Mouse (Mus musculus) midbrain, embryonic 12.5 days (tissue): ENCODE results near the gene Tnfrsf18. TPM values are rescaled to one million over a fixed set of nuclear protein-coding genes. Genes with fewer than 3 reads are reported as not detected.

ENCODE experiments used
- ATAC-seq: fragments of 200-750 bp; cut with Nextera tagmentation; 2 replicates; pipeline ENCODE4 v1.8.0; 2017; ENCODE audit warnings: low read depth, moderate TSS enrichment, moderate library complexity; ENCODE audit not compliant: low FRiP score
- H3K27ac ChIP-seq: fragments of 300-500 bp; sonication (generic); replicated peaks from 2 replicates; pipeline ENCODE4 v1.5.1; 2016; ENCODE audit warnings: mild to moderate bottlenecking
- H3K27me3 ChIP-seq: fragments of 300-500 bp; sonication (generic); 2 replicates; pipeline ENCODE4 v1.6.1; 2016; ENCODE audit warnings: mild to moderate bottlenecking
- H3K36me3 ChIP-seq: fragments of 300-500 bp; sonication (generic); 2 replicates; pipeline ENCODE4 v1.6.1; 2016
- H3K4me1 ChIP-seq: fragments of 300-500 bp; sonication (generic); 2 replicates; pipeline ENCODE4 v1.6.1; 2016
- H3K4me2 ChIP-seq: fragments of 300-500 bp; sonication (generic); replicated peaks from 2 replicates; pipeline ENCODE4 v1.6.1; 2016; ENCODE audit warnings: mild to moderate bottlenecking, moderate library complexity
- H3K4me3 ChIP-seq: fragments of 300-500 bp; sonication (generic); 2 replicates; pipeline ENCODE4 v1.5.1; 2016; ENCODE audit warnings: mild to moderate bottlenecking
- H3K9ac ChIP-seq: fragments of 300-500 bp; sonication (generic); replicated peaks from 2 replicates; pipeline ENCODE4 v1.6.1; 2016; ENCODE audit warnings: mild to moderate bottlenecking, moderate library complexity
- H3K9me3 ChIP-seq: fragments of 300-500 bp; sonication (generic); 2 replicates; pipeline ENCODE4 v1.6.1; 2016; ENCODE audit warnings: mild to moderate bottlenecking
- WGBS: fragments of 180-500 bp; shearing (Covaris S2); methylation state at CpG from one replicate; pipeline ENCODE4 v1.1.7; 2016; 5-methylcytosine and 5-hydroxymethylcytosine counted together
- polyA plus RNA-seq: library from polyadenylated mRNA; unstranded; fragments of >200 nt; fragmentation: Nextera tagmentation; extraction: Ambion mirVana; gene quantifications from 2 replicates; pipeline ENCODE4 v1.2.1, GENCODE M21; 2016

Tnfrsf18 gene
- polyA plus RNA-seq, 1 experiment from 2014 or later: 2.4 TPM

GRCm38 (mm10) chr4:156063861-156064509 is 38.0 kb downstream of the Tnfrsf18 start:
- 4% methylated on average over 4 of the region's 4 CpGs for WGBS
- Histone ChIP-seq H3K36me3 (no peaks in the 10 kb centered on the region), H3K4me1 (peaks cover 10% of the 10 kb centered on the region), H3K27ac (peak overlapping the region; percentile 60), H3K27me3 (0 out of 2 replicates have a peak, but pooled peaks cover 3% of the 10 kb centered on the region), H3K4me2 (no peak overlapping the region), H3K9ac (no peak overlapping the region), H3K4me3 (no peak overlapping the region), H3K9me3 (no peaks in the 10 kb centered on the region)
- no peak for ATAC-seq

- Histone ChIP-seq H3K4me3 (no peak overlapping the region), H3K27me3 (0 out of 2 replicates have a peak, but pooled peaks cover 3% of the 10 kb centered on the region), H3K36me3 (no peaks in the 10 kb centered on the region), H3K4me2 (no peak overlapping the region), H3K9ac (no peak overlapping the region), H3K27ac (no peak overlapping the region), H3K9me3 (no peaks in the 10 kb centered on the region), H3K4me1 (peaks cover 10% of the 10 kb centered on the region)
- no peak for ATAC-seq
- 81% methylated on average over 9 of the region's 9 CpGs for WGBS
These were observed 38.5 kb downstream of the Tnfrsf18 start for GRCm38 (mm10) chr4:156064510-156064897.

DNA sequence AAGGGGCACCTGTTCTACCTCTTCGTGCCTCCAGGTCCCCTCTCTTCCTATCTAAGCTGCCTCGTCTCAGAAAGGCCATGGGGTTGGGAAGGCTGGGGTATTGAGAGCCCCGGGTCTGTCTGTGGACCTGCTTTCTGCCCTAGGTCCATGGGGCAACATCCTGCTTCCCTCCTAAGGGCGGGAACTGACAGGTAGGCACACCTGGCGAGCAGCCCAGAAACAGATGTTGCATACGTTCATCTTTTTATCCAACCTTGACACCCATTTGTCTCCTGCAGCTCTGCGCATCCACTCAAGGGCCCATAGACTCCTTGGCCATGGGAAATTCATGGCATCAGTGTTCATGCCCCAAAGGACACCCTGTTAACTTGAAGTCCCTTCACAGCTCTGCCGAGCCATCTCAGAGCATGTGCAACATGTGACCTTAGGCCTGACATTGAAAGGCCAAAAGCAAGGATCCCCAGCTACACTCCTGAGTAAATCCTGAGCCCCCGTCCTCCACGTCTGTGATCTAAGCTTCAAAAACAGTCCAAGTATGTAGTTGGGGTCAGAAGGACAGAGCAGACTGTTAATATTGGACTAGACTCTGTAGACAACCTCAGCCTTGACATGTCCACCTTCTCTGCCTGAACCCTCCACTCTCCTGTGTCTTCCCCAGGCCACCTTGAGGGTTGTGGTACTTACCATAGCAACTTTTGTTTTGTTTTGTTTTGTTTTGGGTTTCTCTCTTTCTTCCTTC is 39.4 kb downstream of the Tnfrsf18 start:
- Histone ChIP-seq H3K27ac (no peak overlapping the region), H3K4me1 (peaks cover 17% of the 10 kb centered on the region), H3K9ac (no peak overlapping the region), H3K4me3 (no peak overlapping the region), H3K36me3 (no peaks in the 10 kb centered on the region), H3K27me3 (0 out of 2 replicates have a peak, but pooled peaks cover 3% of the 10 kb centered on the region), H3K9me3 (no peaks in the 10 kb centered on the region), H3K4me2 (no peak overlapping the region)
- 85% methylated on average over 10 of the region's 10 CpGs for WGBS
- ATAC-seq: no peak

- Histone ChIP-seq H3K4me1 (peaks cover 23% of the 10 kb centered on the region), H3K27me3 (0 out of 2 replicates have a peak, but pooled peaks cover 3% of the 10 kb centered on the region), H3K4me2 (no peak overlapping the region), H3K27ac (no peak overlapping the region), H3K9ac (no peak overlapping the region), H3K36me3 (no peaks in the 10 kb centered on the region), H3K9me3 (no peaks in the 10 kb centered on the region), H3K4me3 (no peak overlapping the region)
- no peak for ATAC-seq
- WGBS: 75% methylated on average over 5 of the region's 5 CpGs
These were observed 41.4 kb downstream of the Tnfrsf18 start for GRCm38 (mm10) chr4:156067256-156067949.

DNA sequence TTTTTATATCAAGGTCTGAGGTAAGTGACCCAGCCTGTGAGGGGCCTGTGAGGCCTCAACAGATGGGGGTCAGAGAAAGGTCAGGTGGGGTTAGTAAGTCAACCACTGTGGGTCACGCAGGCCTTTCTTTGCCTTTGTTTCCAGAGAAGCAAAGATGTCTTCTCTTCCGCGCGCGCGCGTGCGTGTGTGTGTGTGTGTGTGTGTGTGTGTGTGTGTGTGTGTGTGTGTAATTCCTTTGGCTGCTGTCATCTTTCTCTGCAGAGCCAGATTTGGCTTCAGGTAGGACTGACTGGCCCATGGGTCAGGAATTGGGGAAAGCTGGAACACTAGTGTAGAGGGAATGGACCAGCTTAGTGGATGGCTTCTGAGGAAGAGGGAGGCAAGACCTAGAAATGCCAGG is 43.7 kb downstream of the Tnfrsf18 start:
- peaks cover 13% of the 10 kb centered on the region; the same call in 1 of the 2 replicates for H3K4me1 ChIP-seq
- no peak for ATAC-seq
- H3K9ac ChIP-seq: no peak overlapping the region
- WGBS: 93% methylated on average over 8 of the region's 8 CpGs
- 0 out of 2 replicates have a peak, but pooled peaks cover 3% of the 10 kb centered on the region for H3K27me3 ChIP-seq
- H3K36me3 ChIP-seq: no peaks in the 10 kb centered on the region
- no peak overlapping the region for H3K4me3 ChIP-seq
- H3K27ac ChIP-seq: no peak overlapping the region
- H3K4me2 ChIP-seq: no peak overlapping the region
- no peaks in the 10 kb centered on the region for H3K9me3 ChIP-seq

DNA sequence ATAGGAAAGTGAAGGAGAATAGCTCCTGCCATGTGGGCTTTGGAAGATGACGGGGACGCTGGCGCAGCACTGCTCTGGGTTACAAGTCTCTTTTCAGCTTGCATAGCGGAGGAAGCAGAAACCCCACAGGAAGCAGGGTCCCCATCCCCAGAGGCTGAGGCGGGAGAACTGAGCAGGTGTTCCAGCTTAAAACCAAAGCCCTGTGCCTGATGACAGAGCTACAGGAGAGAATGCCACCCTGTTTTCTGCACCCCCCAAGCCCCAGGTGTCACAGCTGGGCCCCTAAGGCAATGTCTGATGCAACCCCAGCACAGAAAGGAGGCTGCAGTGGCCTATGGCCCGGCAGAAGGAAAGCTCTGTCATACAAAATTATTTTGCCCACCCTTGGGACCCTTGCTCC is 44.3 kb downstream of the Tnfrsf18 start:
- no peak overlapping the region for H3K4me2 ChIP-seq
- H3K9me3 ChIP-seq: no peaks in the 10 kb centered on the region
- peaks cover 13% of the 10 kb centered on the region; the same call in 1 of the 2 replicates for H3K4me1 ChIP-seq
- H3K27me3 ChIP-seq: 0 out of 2 replicates have a peak, but pooled peaks cover 3% of the 10 kb centered on the region
- 0 out of 2 replicates have a peak, but pooled peaks have one; percentile 16 for ATAC-seq
- no peak overlapping the region; the same call in 1 of the 2 replicates for H3K27ac ChIP-seq
- H3K36me3 ChIP-seq: no peaks in the 10 kb centered on the region
- no peak overlapping the region for H3K4me3 ChIP-seq
- H3K9ac ChIP-seq: no peak overlapping the region
- WGBS: 55% methylated on average over 6 of the region's 6 CpGs

GRCm38 (mm10) chr4:156070716-156071115 is 44.8 kb downstream of the Tnfrsf18 start:
- Histone ChIP-seq H3K27ac (no peak overlapping the region; the same call in 1 of the 2 replicates), H3K36me3 (no peaks in the 10 kb centered on the region), H3K4me3 (no peak overlapping the region), H3K4me1 (peaks cover 13% of the 10 kb centered on the region; the same call in 1 of the 2 replicates), H3K4me2 (no peak overlapping the region), H3K9me3 (no peaks in the 10 kb centered on the region), H3K9ac (no peak overlapping the region), H3K27me3 (peaks cover 5% of the 10 kb centered on the region)
- 59% methylated on average over 2 of the region's 2 CpGs for WGBS
- 0 out of 2 replicates have a peak, but pooled peaks have one; percentile 38 for ATAC-seq

- Histone ChIP-seq H3K9ac (no peak overlapping the region), H3K9me3 (no peaks in the 10 kb centered on the region), H3K27ac (no peak overlapping the region), H3K4me1 (peaks cover 13% of the 10 kb centered on the region), H3K4me2 (peak overlapping the region; percentile 55), H3K36me3 (no peaks in the 10 kb centered on the region), H3K4me3 (no peak overlapping the region), H3K27me3 (peaks cover 32% of the 10 kb centered on the region)
- ATAC-seq: no peak
- WGBS: 11% methylated on average over 7 of the region's 8 CpGs
These were observed 51.0 kb downstream of the Tnfrsf18 start for GRCm38 (mm10) chr4:156076911-156077382.

DNA sequence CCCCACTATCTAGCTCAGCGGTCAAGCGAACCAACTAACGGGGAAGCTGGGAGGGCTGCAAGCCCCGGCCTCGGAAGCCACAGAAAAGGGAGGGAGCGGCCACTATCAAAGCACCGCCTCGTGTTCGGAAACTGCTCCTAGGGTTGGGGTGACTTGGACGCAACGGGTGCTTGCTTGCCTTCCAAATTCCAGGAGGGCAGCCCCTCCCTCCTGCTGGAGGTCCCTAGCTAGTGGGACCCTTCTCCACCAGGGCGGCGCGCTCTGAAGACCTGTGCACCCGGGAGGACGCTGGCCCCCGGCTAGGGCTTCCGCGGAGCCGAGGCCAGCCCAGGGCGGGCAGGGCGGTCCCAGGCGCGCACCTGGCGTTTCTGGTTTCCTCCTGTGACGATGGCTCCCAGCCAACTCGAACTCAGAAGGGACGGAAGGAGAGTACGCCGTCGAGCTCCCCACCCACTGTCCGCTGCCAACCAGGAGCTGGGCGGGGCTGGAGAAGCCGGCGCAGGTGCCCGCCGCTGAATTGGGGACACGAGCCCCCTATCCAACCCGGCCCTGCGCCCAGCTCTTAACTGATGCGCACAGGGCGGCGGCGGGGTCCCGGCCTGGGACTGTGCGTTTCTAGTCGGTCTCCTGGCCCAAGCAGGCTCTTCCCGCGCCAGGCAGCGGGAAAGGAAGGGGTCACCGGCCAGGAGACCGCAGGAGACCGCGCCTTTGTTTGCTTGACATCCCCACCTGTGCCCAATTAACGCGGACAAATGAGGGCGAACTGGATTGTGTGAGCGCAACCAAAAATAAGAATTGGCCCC is 51.7 kb downstream of the Tnfrsf18 start:
- Histone ChIP-seq H3K4me3 (peak overlapping the region; percentile 34), H3K27me3 (peaks cover 32% of the 10 kb centered on the region), H3K9me3 (no peaks in the 10 kb centered on the region), H3K27ac (no peak overlapping the region), H3K4me2 (peak overlapping the region; percentile 55), H3K4me1 (peaks cover 13% of the 10 kb centered on the region), H3K9ac (no peak overlapping the region; the same call in 1 of the 2 replicates), H3K36me3 (no peaks in the 10 kb centered on the region)
- 0 out of 2 replicates have a peak, but pooled peaks have one; percentile 47 for ATAC-seq
- WGBS: under 1% methylated on average over 58 of the region's 58 CpGs
